19 mouse cellular contexts compared by ENCODE assay signal in genomic region chr3:152919101-152919500, GRCm38 (mm10).
DNase-seq lines count a peak whose midpoint lies in the region; ATAC-seq lines count a peak whose summit lies in the region.
"Had no signal": no experiment of that assay in that cellular context is flagged by ENCODE, and none has a peak within 500 bp of the region (broad histone marks: within the 10 kb centered on the region; RNA-seq: fewer than 3 reads in every experiment).

No protein-coding gene starts in this region.

- DNase-seq in CD4-positive helper T cell, adult 2 months (ENCODE audit: low read depth, low spot score): peak; percentile 55
- peak; percentile 71 for DNase-seq in CD4-positive, CD25-positive, alpha-beta regulatory T cell, adult 2 months (ENCODE audit: low read depth, low spot score)
- DNase-seq in thymus, postnatal 25 days: peak; percentile 32
- DNase-seq in urinary bladder, adult 2 months (ENCODE audit: low spot score): no peak
- DNase-seq in embryo, embryonic 10.5 days (ENCODE audit: low spot score): no peak
- DNase-seq: adrenal gland, adult 2 months; adrenal gland, postnatal 36 days; B cell, adult 2 months; cerebellum, adult 18-20 months; cerebellum, postnatal 10 days; forebrain, postnatal 0 days; kidney, adult 8-10 months; kidney, postnatal 10 days; right cerebral cortex, adult 18-20 months had no signal

- ATAC-seq in inflammation-experienced regulatory T-cells, adult 6 months: peak; percentile 18
- no peak for ATAC-seq in megakaryocyte progenitor cell, adult 5-6 weeks (replicated peaks; ENCODE audit: poor library complexity)
- ATAC-seq: activated CD4-positive, CD25-positive, alpha-beta regulatory T cell, adult 4 months; forebrain, postnatal 0 days; hindbrain, embryonic 16.5 days; intestine, embryonic 16.5 days had no signal

Comparison
In these comparisons a context has a peak if more than half of its experiments do, and no peak if none do; other contexts are left out.
1. DNase-seq: peak in CD4-positive helper T cell, adult 2 months (single experiment), CD4-positive, CD25-positive, alpha-beta regulatory T cell, adult 2 months (single experiment) and thymus, postnatal 25 days (single experiment); none in urinary bladder, adult 2 months (single experiment) and embryo, embryonic 10.5 days (single experiment).